Comparison of ENCODE assay signal across 8 mouse cellular contexts in the genomic region with DNA sequence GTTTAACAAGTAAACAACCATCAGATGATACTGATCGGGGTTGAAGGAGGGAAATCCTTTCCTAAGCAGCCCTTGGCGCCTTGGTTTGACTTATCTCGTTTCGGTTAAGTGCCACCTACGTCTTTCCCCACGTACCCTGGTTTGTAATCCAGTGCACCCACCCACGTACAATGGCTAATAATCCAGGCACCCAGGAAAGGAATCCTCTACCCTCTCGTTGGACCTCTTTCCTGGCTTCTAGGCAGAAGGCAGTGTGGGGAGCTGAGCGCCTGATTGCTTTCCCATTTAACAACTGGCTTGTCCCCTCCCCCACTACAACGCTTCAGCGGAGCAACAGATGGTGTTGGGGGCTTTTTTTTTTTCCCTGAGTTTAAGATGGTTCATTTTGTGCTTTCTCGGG.
A peak's percentile ranks its signal among the peaks of the same experiment; 100 is the strongest.
DNase-seq lines count a peak whose midpoint lies in the region; ATAC-seq and TF ChIP-seq lines count a peak whose summit lies in the region.

No protein-coding gene starts in this region.

- H3K9ac ChIP-seq in intestine, postnatal 0 days (ENCODE audit: low read depth, low read length) = 0 out of 2 replicates have a peak overlapping the region, but pooled peaks have one; percentile 32
- H3K9ac ChIP-seq in lung, embryonic 16.5 days (ENCODE audit: low read length) = peak overlapping the region; percentile 59

- DNase-seq in right cerebral cortex, postnatal 10 days (ENCODE audit: low spot score in 2 of 2) = peak; percentile 75 to 80
- DNase-seq in right cerebral cortex, postnatal 4 days = no peak
- peak; percentile 48 for DNase-seq in cerebellum, adult 8-10 months
- peak; percentile 30 to 32 for DNase-seq in frontal cortex, postnatal 14 days (ENCODE audit: low spot score in 2 of 2)
- DNase-seq in right cerebral cortex, postnatal 25 days = peak; percentile 31
- no peak for DNase-seq in c-Kit-positive CD71-positive TER-119-positive erythroid progenitor cells, embryonic 14.5 days (ENCODE audit: low spot score)

- no peak for TF ChIP-seq CTCF in intestine, postnatal 0 days (IDR thresholded peaks at IDR 0.05; ENCODE audit: low read depth)

- H3K4me1 ChIP-seq in intestine, postnatal 0 days (replicated peaks; ENCODE audit: control insufficient read depth, insufficient read depth, low read length) = peaks cover 12% of the 10 kb centered on the region; the same call in 1 of the 2 replicates
- H3K4me1 ChIP-seq in lung, embryonic 16.5 days (replicated peaks; ENCODE audit: control insufficient read depth, insufficient read depth, low read length) = no peaks in the 10 kb centered on the region; the same call in 1 of the 2 replicates

- no peaks in the 10 kb centered on the region for H3K27me3 ChIP-seq in intestine, postnatal 0 days (replicated peaks; ENCODE audit: control insufficient read depth, insufficient read depth, low read length)
- no peaks in the 10 kb centered on the region for H3K27me3 ChIP-seq in lung, embryonic 16.5 days (ENCODE audit: control insufficient read depth, insufficient read depth, low read depth, low read length)

- no peak overlapping the region for H3K27ac ChIP-seq in intestine, postnatal 0 days (ENCODE audit: low read depth, low read length)
- H3K27ac ChIP-seq in lung, embryonic 16.5 days (ENCODE audit: low read length) = no peak overlapping the region

- no peaks in the 10 kb centered on the region for H3K9me3 ChIP-seq in intestine, postnatal 0 days (ENCODE audit: control insufficient read depth)
- no peaks in the 10 kb centered on the region for H3K9me3 ChIP-seq in lung, embryonic 16.5 days (ENCODE audit: control insufficient read depth, low read length)

- peak overlapping the region; percentile 75 for H3K4me2 ChIP-seq in intestine, postnatal 0 days (replicated peaks; ENCODE audit: low read depth)
- peak overlapping the region; percentile 68 for H3K4me2 ChIP-seq in lung, embryonic 16.5 days (ENCODE audit: low read depth, low read length)

- ATAC-seq in intestine, postnatal 0 days = no peak
- ATAC-seq in lung, embryonic 16.5 days (ENCODE audit: low read depth) = peak; percentile 37; the same call in 1 of the 2 replicates

- 2% methylated on average over 12 of the region's 12 CpGs for WGBS in intestine, postnatal 0 days
- WGBS in lung, embryonic 16.5 days = under 1% methylated on average over 12 of the region's 12 CpGs

- peak overlapping the region; percentile 39 for H3K4me3 ChIP-seq in intestine, postnatal 0 days (ENCODE audit: low read depth, low read length)
- H3K4me3 ChIP-seq in lung, embryonic 16.5 days (ENCODE audit: low read length) = peak overlapping the region; percentile 51

- H3K36me3 ChIP-seq in intestine, postnatal 0 days (ENCODE audit: control insufficient read depth, insufficient read depth) = no peaks in the 10 kb centered on the region
- H3K36me3 ChIP-seq in lung, embryonic 16.5 days (ENCODE audit: control insufficient read depth, insufficient read depth, low read length) = no peaks in the 10 kb centered on the region

Comparison
In these comparisons a context has a peak if more than half of its experiments do, and no peak if none do; other contexts are left out.
1. DNase-seq: peak in right cerebral cortex, postnatal 10 days (2 of 2), cerebellum, adult 8-10 months (single experiment), frontal cortex, postnatal 14 days (2 of 2) and right cerebral cortex, postnatal 25 days (single experiment); none in right cerebral cortex, postnatal 4 days (single experiment) and c-Kit-positive CD71-positive TER-119-positive erythroid progenitor cells, embryonic 14.5 days (single experiment).